Mouse (Mus musculus) embryo, embryonic 11 days (tissue): Measurements from ENCODE around the gene Tmem256.

ENCODE experiments used
- DNase-seq: peaks from one replicate; pipeline ENCODE4 v3.0.0-alpha.2; 2015

The Tmem256 gene

GRCm38 (mm10) chr11:69816520-69816919 lies 21.8 kb upstream of the Tmem256 start:
- DNase-seq, result no peak

DNA sequence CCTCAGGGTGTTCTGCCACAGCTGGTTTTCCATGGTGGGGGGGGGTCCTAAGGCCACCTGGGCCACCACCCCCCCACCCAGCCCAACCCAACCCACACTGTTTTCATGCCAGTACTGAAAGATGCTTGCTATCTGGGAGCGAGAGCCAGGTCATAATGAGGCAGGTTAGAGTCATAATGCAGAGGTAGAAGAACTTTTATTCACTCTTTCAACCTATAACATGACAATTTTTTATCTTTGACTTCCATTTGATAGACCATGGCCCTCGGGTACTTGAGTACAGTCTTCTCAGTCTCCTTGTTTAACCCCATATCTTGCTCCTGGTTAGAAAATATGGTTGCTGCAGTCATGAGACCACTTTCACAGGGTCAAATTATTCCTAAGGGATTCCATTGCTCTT lies 19.9 kb upstream of the Tmem256 start, which contains the start of gene Spem2:
Gene Spem2 (minus strand): TSS at position 101 of the 400 bp plus-strand sequence.
- no peak for DNase-seq

DNA sequence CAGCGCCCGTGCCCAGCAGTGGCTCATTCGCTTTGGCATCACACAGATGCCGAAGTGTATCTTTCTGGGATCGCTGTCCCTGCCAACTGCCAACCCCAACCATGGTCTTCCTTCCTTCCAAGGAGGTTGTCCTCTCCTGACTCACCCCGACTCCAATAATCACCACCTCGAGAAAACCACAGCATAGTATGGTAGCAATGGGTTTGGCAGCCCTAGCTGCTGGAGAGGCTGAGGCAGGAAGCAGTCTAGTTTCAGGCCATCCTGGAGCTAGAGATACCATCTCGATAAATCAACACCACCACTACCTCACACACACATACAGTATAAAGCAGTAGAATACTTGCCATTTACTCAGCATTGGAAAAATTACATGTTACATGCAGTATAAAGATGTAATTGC lies 19.4 kb upstream of the Tmem256 start:
- DNase-seq, result no peak

- no peak for DNase-seq
Measured at GRCm38 (mm10) chr11:69822080-69822479, 16.2 kb upstream of the Tmem256 start, which contains the start of gene Spem1. Gene Spem1, minus strand, starts transcription at chr11:69822180.

- DNase-seq, result no peak
Measured at GRCm38 (mm10) chr11:69823456-69823855, 14.9 kb upstream of the Tmem256 start.

- DNase-seq, result no peak
Measured at GRCm38 (mm10) chr11:69828832-69829231, 9.5 kb upstream of the Tmem256 start.

GRCm38 (mm10) chr11:69833554-69833953 lies 4.8 kb upstream of the Tmem256 start:
- DNase-seq, result no peak

- DNase-seq, result peak; percentile 68
Measured at GRCm38 (mm10) chr11:69834001-69834549, 4.2 kb upstream of the Tmem256 start.

GRCm38 (mm10) chr11:69835326-69835965 lies 2.9 kb upstream of the Tmem256 start:
- DNase-seq, result peak; percentile 74

DNA sequence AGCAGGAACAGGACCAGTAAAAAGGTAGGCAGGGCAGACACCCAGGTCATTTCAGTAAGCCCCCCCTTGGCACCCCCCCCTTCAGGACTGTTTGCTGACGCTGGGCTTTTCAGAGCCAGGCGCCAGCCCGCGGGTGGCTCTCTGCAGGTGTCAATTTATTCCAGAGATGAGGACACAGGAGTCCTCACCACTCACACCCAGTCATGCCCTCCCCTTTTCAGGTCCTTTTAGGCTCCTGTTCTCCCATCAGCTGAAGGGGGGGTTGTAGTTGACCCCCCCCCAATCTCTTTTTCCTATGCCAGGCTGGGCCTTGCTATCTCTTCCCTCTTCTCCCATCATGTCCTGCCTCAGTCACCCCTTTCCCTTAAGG lies 2.4 kb upstream of the Tmem256 start:
- DNase-seq, result no peak

DNA sequence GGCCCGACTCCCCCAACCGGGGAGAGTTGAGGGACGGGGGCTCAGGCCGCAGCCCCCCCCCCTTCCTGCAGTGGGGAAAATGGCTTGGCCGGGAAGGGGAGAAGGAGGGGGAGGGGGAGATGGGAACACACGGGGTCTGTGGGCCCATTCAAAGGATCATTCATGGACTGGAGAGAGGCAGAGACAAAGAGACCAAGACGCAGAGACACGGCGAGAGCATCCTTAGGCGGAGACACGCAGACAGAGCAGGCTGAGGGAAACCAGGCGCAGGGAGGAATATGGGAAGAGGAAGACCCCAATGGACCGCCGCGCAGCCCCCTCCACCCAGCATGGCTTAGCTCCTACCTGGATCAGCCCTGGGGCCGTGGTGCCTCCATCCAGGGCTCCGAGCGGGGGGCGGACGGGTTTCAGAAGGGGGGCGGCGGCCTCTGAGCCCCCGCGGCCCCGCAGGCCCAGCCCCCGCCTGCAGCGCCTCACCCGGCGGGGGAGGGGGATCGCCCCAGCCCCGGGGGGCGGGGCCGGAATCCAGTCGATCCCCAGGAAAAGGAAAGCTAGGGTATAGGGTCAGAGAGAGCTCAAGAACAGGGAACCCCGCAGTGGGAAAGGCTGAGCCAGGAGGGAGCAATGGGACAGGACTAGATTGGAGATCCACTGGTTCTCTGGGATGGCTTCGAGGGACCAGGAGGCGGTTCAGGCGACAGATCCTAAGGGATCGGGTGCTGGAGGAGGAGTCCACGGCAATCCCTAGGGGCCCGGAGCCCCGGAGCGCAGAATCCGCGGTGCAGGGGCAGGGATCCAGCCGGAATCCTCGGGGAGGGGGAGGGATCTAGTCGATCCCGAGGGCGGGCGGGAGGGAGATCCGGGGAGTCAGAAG lies 1.4 kb upstream of the Tmem256 start:
- DNase-seq, result peak; percentile 68

DNA sequence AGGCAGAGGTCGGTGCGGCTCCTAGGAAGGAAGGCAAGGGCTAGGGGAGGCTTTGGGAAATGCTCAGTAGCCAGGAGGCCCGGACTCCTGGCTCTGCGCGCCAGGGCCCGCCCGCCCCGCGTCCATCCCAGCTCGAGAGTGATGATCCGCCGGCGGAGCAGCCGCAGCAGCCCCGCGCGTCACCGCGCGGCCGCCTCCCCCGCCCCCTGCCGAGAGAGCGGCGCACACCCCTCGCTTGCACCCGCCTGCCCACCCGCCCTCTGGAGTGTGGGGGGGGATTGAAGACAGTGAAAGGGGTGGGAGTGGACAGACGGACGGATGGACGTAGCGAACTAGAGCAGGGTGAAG lies 736 bp upstream of the Tmem256 start, which contains the start of gene Nlgn2:
Gene Nlgn2 (minus strand): TSS at position 181 of the 348 bp plus-strand sequence.
- DNase-seq, result no peak

DNA sequence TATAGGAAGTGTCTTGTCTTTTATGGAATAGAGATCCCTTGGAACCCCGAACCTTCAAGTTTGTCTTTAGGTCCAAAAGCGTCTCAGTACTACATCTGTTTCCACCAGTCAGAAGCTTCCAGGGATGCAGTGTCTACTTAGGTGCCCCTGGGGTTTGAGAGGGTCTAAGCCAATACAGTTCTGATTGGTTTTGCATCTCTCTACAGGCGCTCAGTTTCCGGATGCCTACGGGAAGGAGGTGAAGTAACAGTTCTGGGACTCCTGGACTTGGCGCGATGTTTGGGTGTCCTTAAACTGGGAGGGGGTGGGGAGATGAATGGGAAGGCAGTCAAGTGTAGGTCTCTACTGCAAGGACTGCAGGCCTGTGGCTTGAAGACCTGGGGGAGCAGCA lies 395 bp downstream of the Tmem256 start:
- DNase-seq, result peak; percentile 52

DNA sequence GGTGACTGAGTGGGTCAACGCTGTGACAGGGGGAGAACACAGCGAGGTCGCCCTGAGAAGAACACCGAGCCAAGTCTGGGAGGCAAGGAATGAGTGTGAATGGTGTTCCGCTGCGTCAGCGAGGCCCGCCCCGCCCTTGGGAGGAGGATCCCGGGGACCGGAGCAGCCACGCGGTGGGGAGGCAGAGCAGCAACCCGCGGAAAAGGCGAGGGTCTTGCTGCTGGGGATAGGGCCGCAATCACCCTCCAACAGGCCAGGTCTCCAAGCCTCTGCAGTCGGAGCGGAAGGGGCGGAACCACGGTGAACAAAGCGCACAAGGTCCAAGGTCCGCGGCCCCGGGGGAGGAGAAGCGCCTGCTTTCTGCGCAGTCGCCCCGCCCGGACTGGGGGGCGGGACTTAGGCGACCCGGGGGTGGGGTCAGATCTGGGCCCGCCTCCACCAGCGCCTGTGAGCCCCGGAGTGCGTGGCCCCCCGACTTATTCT lies 7.9 kb downstream of the Tmem256 start, which contains the start of gene Plscr3:
Gene Plscr3 (plus strand): TSS at position 179 of the 483 bp plus-strand sequence.
- DNase-seq, result peak; percentile 98

- DNase-seq, result peak; percentile 10
Measured at GRCm38 (mm10) chr11:69846738-69847688, 8.7 kb downstream of the Tmem256 start.

- DNase-seq, result no peak
Measured at GRCm38 (mm10) chr11:69848021-69848420, 9.7 kb downstream of the Tmem256 start.

- no peak for DNase-seq
Measured at GRCm38 (mm10) chr11:69849128-69849527, 10.8 kb downstream of the Tmem256 start.

- DNase-seq, result no peak
Measured at GRCm38 (mm10) chr11:69849884-69850283, 11.6 kb downstream of the Tmem256 start.

GRCm38 (mm10) chr11:69850754-69851153 lies 12.4 kb downstream of the Tmem256 start:
- DNase-seq, result no peak

DNA sequence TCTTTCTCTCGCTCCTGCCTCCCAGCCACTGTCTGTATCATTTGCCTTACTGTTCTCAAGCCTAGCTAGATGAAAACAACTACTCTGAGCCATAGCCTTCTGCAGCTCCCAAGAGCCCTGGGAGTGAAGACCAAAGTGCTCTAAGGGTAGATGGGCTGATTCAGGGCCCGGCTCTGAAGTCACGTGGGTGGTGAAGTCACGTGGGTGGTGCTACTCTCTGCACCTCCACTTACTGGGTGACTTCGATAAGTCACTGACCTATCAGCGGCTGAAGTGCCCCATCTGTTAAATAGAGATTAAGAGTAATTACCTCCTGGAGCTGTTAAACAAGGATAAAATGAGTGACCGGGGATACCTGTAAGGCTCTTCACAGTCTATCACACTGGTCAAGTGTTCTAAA lies 15.7 kb downstream of the Tmem256 start:
- peak; percentile 25 for DNase-seq

DNA sequence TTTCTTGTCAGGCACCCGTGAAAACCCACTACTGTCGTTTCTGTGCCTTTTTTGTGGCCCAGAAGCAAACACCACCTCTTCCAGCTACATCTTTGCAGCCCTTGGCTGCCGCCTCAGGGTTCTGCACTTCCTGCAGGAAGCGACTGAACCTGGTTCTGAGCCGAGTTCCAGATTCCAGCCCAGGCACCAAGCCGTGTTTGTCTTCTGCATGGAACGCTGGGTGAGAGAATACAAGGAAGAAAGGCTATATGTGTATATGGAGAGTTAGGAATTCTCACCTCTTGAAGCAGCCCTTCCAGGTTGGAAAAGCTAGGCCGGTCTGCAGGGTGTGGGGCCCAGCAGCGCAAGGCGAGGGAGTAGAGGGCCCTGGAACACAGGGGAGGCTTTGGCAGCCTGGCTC lies 16.4 kb downstream of the Tmem256 start:
- DNase-seq, result no peak

- peak; percentile 74 for DNase-seq
Measured at GRCm38 (mm10) chr11:69855347-69855746, 17.0 kb downstream of the Tmem256 start.
